Mouse (Mus musculus) kidney, adult 2 months (tissue): ENCODE data around the gene Sec22c.

Experiments used
- CTCF ChIP-seq: fragments of 200-500 bp; conservative IDR thresholded peaks from 2 replicates; pipeline ENCODE4 v1.5.1; 2011; ENCODE audit warnings: low read depth, mild to moderate bottlenecking, control low read depth, low read length, moderate library complexity, mixed read lengths; ENCODE audit not compliant: insufficient read depth, insufficient read length
- POLR2A ChIP-seq: fragments of 200-500 bp; IDR thresholded peaks from one replicate; pipeline ENCODE4 v1.6.1; 2011; ENCODE audit warnings: low read depth, low read length, control low read depth

DNA sequence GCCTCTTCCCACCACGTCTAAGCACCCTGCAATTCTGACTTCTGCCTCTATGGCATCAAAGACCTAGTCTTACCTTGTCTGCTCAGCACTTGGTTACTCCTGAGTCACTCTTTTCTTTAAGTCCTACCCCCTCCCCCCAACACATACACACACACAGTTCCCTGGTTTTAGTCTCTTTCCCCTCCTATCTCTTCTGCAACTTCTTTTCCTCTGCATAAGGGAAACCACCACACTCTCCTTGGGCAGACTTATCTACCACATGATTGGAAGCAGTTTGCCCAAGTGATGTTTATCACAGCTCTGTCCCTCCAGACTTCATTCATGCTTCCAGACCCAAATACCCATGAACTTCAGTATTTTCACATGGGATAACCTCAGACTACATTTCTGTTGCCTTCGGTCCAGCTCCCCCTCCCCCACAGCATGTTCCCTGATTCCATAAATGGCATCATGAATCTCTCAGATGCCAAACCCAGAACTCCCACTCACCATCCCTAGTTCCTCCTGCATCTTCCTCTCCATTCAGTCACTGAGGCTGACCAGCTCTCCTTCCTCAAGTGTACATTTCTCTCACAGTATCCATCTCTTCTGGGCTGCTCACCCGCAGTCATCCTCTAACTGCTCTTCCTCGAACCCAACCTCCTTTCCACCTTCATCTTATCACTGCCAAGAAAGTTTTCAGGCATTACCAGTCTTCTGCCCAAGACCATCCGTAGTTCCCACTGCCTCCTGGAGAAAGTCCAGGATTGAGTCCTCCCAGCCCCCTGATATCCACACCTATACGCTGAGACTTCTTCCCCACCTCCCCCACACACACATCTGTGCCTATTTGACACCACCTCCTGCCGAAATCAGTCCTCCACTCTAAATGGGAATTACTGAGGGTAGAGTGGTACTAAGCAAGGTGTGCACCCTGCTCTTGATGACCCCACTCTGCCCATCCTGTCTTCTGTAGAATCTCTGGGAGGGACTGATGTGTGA is 3.5 kb upstream of the Sec22c start:
- TF ChIP-seq POLR2A: no peak
- no peak for TF ChIP-seq CTCF
